Mouse (Mus musculus): Measurements from ENCODE around the gene Fars2.

DNA sequence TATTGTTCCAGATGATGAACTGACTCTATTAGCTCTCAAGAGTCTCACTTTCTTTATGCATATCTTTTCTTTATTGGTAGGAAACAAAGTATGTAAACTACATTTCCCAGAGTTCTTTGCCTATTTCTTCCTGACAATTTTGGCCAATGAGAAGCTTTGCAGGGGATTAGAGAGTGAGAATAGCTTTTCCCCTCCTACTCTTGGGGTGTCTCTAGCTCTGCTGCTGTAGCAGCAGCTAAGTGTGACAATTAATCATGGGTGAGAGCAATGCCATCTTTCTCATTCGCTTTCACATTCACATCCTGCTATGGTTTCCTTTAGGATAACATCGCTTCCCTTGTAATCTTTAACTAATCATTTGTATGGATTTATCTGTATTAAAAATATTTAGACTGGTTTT lies 599.5 kb downstream of the Fars2 start:
- no peak for TF ChIP-seq CTCF (IDR thresholded peaks at IDR 0.05; ENCODE audit: borderline replicate concordance, insufficient read depth, low read depth, low read length)
- no peak for TF ChIP-seq POLR2A (IDR thresholded peaks at IDR 0.05; ENCODE audit: borderline replicate concordance, insufficient read depth, low read length)
